Mouse (Mus musculus) neural tube, embryonic 11.5 days (tissue): Measurements from ENCODE around the gene Rnf220. TPM values are rescaled to one million over a fixed set of nuclear protein-coding genes. Genes with fewer than 3 reads are reported as not detected.

Source experiments
- ATAC-seq: fragments of 200-750 bp; cut with Nextera tagmentation; 2 replicates; pipeline ENCODE4 v1.8.0; 2017; ENCODE audit warnings: moderate number of reproducible peaks, mild to moderate bottlenecking, moderate TSS enrichment, moderate library complexity; ENCODE audit not compliant: insufficient read depth, low FRiP score, low TSS enrichment
- DNase-seq: peaks from one replicate; pipeline ENCODE4 v3.0.0-alpha.2; 2015; ENCODE audit warnings: low spot score
- H3K27ac ChIP-seq: fragments of 300-500 bp; sonication (generic); 2 replicates; pipeline ENCODE4 v1.5.1; 2014; ENCODE audit warnings: low read depth, mild to moderate bottlenecking, low read length
- H3K27me3 ChIP-seq: fragments of 300-500 bp; sonication (generic); 2 replicates; pipeline ENCODE4 v1.6.1; 2014; ENCODE audit warnings: mild to moderate bottlenecking, low read length, mixed read lengths; ENCODE audit not compliant: control insufficient read depth, insufficient read depth
- H3K36me3 ChIP-seq: fragments of 300-500 bp; sonication (generic); 2 replicates; pipeline ENCODE4 v1.6.1; 2014; ENCODE audit warnings: mild to moderate bottlenecking, low read length, moderate library complexity, mixed read lengths; ENCODE audit not compliant: control insufficient read depth, insufficient read depth
- H3K4me1 ChIP-seq: fragments of 300-500 bp; sonication (generic); 2 replicates; pipeline ENCODE4 v1.6.1; 2014; ENCODE audit warnings: low read length, mixed read lengths; ENCODE audit not compliant: control insufficient read depth, insufficient read depth
- H3K4me2 ChIP-seq: fragments of 300-500 bp; sonication (generic); 2 replicates; pipeline ENCODE4 v1.6.1; 2014; ENCODE audit warnings: low read depth, mild to moderate bottlenecking, moderate library complexity
- H3K4me3 ChIP-seq: fragments of 300-500 bp; sonication (generic); 2 replicates; pipeline ENCODE4 v1.5.1; 2014; ENCODE audit warnings: low read depth, low read length
- H3K9ac ChIP-seq: fragments of 300-500 bp; sonication (generic); 2 replicates; pipeline ENCODE4 v1.6.1; 2014; ENCODE audit warnings: mild to moderate bottlenecking, low read length
- H3K9me3 ChIP-seq: fragments of 300-500 bp; sonication (generic); 2 replicates; pipeline ENCODE4 v1.6.1; 2016; ENCODE audit warnings: low read length; ENCODE audit not compliant: control insufficient read depth
- WGBS: fragments of 180-500 bp; shearing (Covaris S2); extraction: QIAGEN DNeasy Blood & Tissue Kit; methylation state at CpG from one replicate; pipeline ENCODE4 v1.1.7; 2014; 5-methylcytosine and 5-hydroxymethylcytosine counted together
- polyA plus RNA-seq: library from polyadenylated mRNA; unstranded; fragments of >200 nt; fragmentation: Nextera tagmentation; extraction: Ambion mirVana; gene quantifications from 2 replicates; pipeline ENCODE4 v1.2.1, GENCODE M21; 2014

Gene Rnf220
- polyA plus RNA-seq, 1 experiment from 2014 or later, result 76.8 TPM

- Histone ChIP-seq H3K9me3 (no peaks in the 10 kb centered on the region), H3K27ac (no peak overlapping the region), H3K4me3 (no peak overlapping the region), H3K27me3 (peaks cover 2% of the 10 kb centered on the region; the same call in 1 of the 2 replicates), H3K9ac (no peak overlapping the region), H3K4me1 (peaks cover 4% of the 10 kb centered on the region; the same call in 1 of the 2 replicates), H3K4me2 (no peak overlapping the region), H3K36me3 (no peaks in the 10 kb centered on the region)
- ATAC-seq, result no peak
- 26% methylated on average over 1 of the region's 1 CpGs for WGBS
- peak; percentile 72 for DNase-seq
Observed at GRCm38 (mm10) chr4:117527952-117528351, 31.1 kb upstream of the Rnf220 start.

- H3K9ac ChIP-seq, result no peak overlapping the region
- H3K27ac ChIP-seq, result no peak overlapping the region
- H3K36me3 ChIP-seq, result no peaks in the 10 kb centered on the region
- no peaks in the 10 kb centered on the region for H3K9me3 ChIP-seq
- no peak for DNase-seq
- H3K4me3 ChIP-seq, result no peak overlapping the region
- H3K4me2 ChIP-seq, result no peak overlapping the region
- peaks cover 2% of the 10 kb centered on the region; the same call in 1 of the 2 replicates for H3K27me3 ChIP-seq
- WGBS, result 45% methylated on average over 9 of the region's 9 CpGs
- no peak for ATAC-seq
- peaks cover 4% of the 10 kb centered on the region; the same call in 1 of the 2 replicates for H3K4me1 ChIP-seq
Observed at GRCm38 (mm10) chr4:117527116-117527899, 30.5 kb upstream of the Rnf220 start.

GRCm38 (mm10) chr4:117525990-117526389 is 29.1 kb upstream of the Rnf220 start:
- DNase-seq (no peak), ATAC-seq (no peak)
- H3K27me3 ChIP-seq, result peaks cover 2% of the 10 kb centered on the region; the same call in 1 of the 2 replicates
- 91% methylated on average over 5 of the region's 5 CpGs for WGBS
- H3K4me2 ChIP-seq, result no peak overlapping the region
- no peak overlapping the region for H3K27ac ChIP-seq
- H3K9me3 ChIP-seq, result no peaks in the 10 kb centered on the region
- H3K4me1 ChIP-seq, result peaks cover 4% of the 10 kb centered on the region; the same call in 1 of the 2 replicates
- H3K9ac ChIP-seq, result no peak overlapping the region
- no peak overlapping the region for H3K4me3 ChIP-seq
- H3K36me3 ChIP-seq, result no peaks in the 10 kb centered on the region

- no peaks in the 10 kb centered on the region; the same call in 1 of the 2 replicates for H3K27me3 ChIP-seq
- H3K36me3 ChIP-seq, result no peaks in the 10 kb centered on the region
- no peak for DNase-seq
- ATAC-seq, result no peak
- no peak overlapping the region for H3K9ac ChIP-seq
- H3K9me3 ChIP-seq, result no peaks in the 10 kb centered on the region
- no peak overlapping the region for H3K4me3 ChIP-seq
- H3K27ac ChIP-seq, result no peak overlapping the region
- H3K4me2 ChIP-seq, result no peak overlapping the region
- H3K4me1 ChIP-seq, result no peaks in the 10 kb centered on the region
- 72% methylated on average over 2 of the region's 2 CpGs for WGBS
Observed at GRCm38 (mm10) chr4:117521350-117521749, 24.5 kb upstream of the Rnf220 start.

- H3K9me3 ChIP-seq, result no peaks in the 10 kb centered on the region
- H3K27ac ChIP-seq, result no peak overlapping the region
- WGBS, result 91% methylated on average over 4 of the region's 4 CpGs
- no peaks in the 10 kb centered on the region for H3K27me3 ChIP-seq
- H3K9ac ChIP-seq, result no peak overlapping the region
- no peaks in the 10 kb centered on the region for H3K36me3 ChIP-seq
- DNase-seq, result no peak
- no peaks in the 10 kb centered on the region for H3K4me1 ChIP-seq
- no peak overlapping the region for H3K4me3 ChIP-seq
- no peak overlapping the region for H3K4me2 ChIP-seq
- ATAC-seq, result no peak
Observed at GRCm38 (mm10) chr4:117518246-117518645, 21.4 kb upstream of the Rnf220 start.

GRCm38 (mm10) chr4:117499043-117499442 is 2.2 kb upstream of the Rnf220 start:
- H3K27me3 ChIP-seq, result peaks cover 31% of the 10 kb centered on the region
- no peak overlapping the region for H3K27ac ChIP-seq
- H3K4me2 ChIP-seq, result no peak overlapping the region
- H3K4me3 ChIP-seq, result no peak overlapping the region
- H3K4me1 ChIP-seq, result peaks cover 7% of the 10 kb centered on the region; the same call in 1 of the 2 replicates
- no peaks in the 10 kb centered on the region for H3K36me3 ChIP-seq
- no peak overlapping the region for H3K9ac ChIP-seq
- ATAC-seq (no peak), DNase-seq (no peak)
- WGBS, result 84% methylated on average over 8 of the region's 8 CpGs
- peaks cover 3% of the 10 kb centered on the region; the same call in 1 of the 2 replicates for H3K9me3 ChIP-seq

GRCm38 (mm10) chr4:117495869-117496401 is 917 bp downstream of the Rnf220 start:
- H3K36me3 ChIP-seq, result no peaks in the 10 kb centered on the region
- no peaks in the 10 kb centered on the region for H3K9me3 ChIP-seq
- H3K9ac ChIP-seq, result peak overlapping the region; percentile 51
- under 1% methylated on average over 33 of the region's 33 CpGs for WGBS
- DNase-seq (peak; percentile 62), ATAC-seq (no peak)
- H3K4me1 ChIP-seq, result peaks cover 7% of the 10 kb centered on the region; the same call in 1 of the 2 replicates
- H3K4me2 ChIP-seq, result peak overlapping the region; percentile 75
- H3K4me3 ChIP-seq, result peak overlapping the region; percentile 56
- H3K27ac ChIP-seq, result peak overlapping the region; percentile 77
- H3K27me3 ChIP-seq, result peaks cover 49% of the 10 kb centered on the region

DNA sequence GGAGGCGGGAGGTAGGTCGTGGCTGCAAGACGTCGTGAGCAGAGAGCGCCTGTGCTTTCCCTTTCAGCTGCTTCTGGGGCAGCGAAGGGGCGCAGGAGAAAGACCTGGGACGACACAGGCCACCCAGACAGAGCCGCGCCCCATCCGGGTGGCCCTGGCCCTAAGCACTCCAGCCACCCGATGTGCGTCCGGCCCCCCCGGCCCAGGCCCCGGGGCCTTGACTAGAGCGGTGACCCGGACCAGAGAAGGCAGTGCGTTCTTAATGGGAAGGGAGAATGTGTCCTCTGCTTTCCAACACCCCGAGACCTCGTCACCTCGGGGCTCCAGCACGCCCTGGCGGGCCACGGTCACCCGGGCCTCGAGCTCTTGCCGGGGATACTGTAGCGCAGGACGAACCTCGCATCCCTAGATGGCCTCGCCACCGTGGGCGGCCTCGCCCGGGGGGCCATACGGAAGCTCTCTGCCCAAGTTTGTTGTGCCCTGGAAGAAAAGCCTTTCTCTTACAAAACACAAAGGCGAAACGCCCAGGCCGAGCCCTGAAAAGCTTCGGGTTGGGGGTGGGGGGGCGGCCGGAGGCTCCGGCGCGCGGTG is 1.8 kb downstream of the Rnf220 start:
- H3K27me3 ChIP-seq, result peaks cover 58% of the 10 kb centered on the region
- no peak for ATAC-seq

More for the DNA sequence above, 1.8 kb downstream of the Rnf220 start:
- WGBS, result under 1% methylated on average over 47 of the region's 47 CpGs
- peak; percentile 58 for DNase-seq
- H3K4me3 ChIP-seq, result peak overlapping the region; percentile 56
- H3K27ac ChIP-seq, result peak overlapping the region; percentile 75
- no peaks in the 10 kb centered on the region for H3K9me3 ChIP-seq
- peak overlapping the region; percentile 80 for H3K9ac ChIP-seq
- peaks cover 7% of the 10 kb centered on the region; the same call in 1 of the 2 replicates for H3K4me1 ChIP-seq
- no peaks in the 10 kb centered on the region for H3K36me3 ChIP-seq
- peak overlapping the region; percentile 75 for H3K4me2 ChIP-seq
